Mouse (Mus musculus) hindbrain, postnatal 0 days (tissue): ENCODE measurements around the gene Jarid2. TPM values are rescaled to one million over a fixed set of nuclear protein-coding genes. Genes with fewer than 3 reads are reported as not detected.

Experiments used
- ATAC-seq: fragments of 200-750 bp; cut with Nextera tagmentation; 2 replicates; pipeline ENCODE4 v1.8.0; 2017; ENCODE audit warnings: mild to moderate bottlenecking, moderate TSS enrichment, moderate library complexity
- DNase-seq: peaks from one replicate; pipeline ENCODE4 v3.0.0-alpha.2; 2015; ENCODE audit warnings: low spot score
- H3K27ac ChIP-seq: fragments of 300-500 bp; sonication (generic); 2 replicates; pipeline ENCODE4 v1.5.1; 2014; ENCODE audit warnings: mild to moderate bottlenecking
- H3K27me3 ChIP-seq: fragments of 300-500 bp; sonication (generic); 2 replicates; pipeline ENCODE4 v1.6.1; 2014; ENCODE audit warnings: low read length, mixed read lengths; ENCODE audit not compliant: insufficient read depth
- H3K36me3 ChIP-seq: fragments of 300-500 bp; sonication (generic); 2 replicates; pipeline ENCODE4 v1.6.1; 2014; ENCODE audit warnings: low read length, mixed read lengths; ENCODE audit not compliant: insufficient read depth
- H3K4me1 ChIP-seq: fragments of 300-500 bp; sonication (generic); 2 replicates; pipeline ENCODE4 v1.6.1; 2014; ENCODE audit warnings: antibody characterized with exemption, low read length, mixed read lengths; ENCODE audit not compliant: insufficient read depth
- H3K4me2 ChIP-seq: fragments of 300-500 bp; sonication (generic); 2 replicates; pipeline ENCODE4 v1.6.1; 2014; ENCODE audit warnings: low read depth, mild to moderate bottlenecking, low read length, moderate library complexity, mixed read lengths
- H3K4me3 ChIP-seq: fragments of 300-500 bp; sonication (generic); 2 replicates; pipeline ENCODE4 v1.5.1; 2014; ENCODE audit warnings: low read length
- H3K9ac ChIP-seq: fragments of 300-500 bp; sonication (generic); replicated peaks from 2 replicates; pipeline ENCODE4 v1.6.1; 2014; ENCODE audit warnings: mild to moderate bottlenecking, low read length, moderate library complexity, mixed read lengths
- H3K9me3 ChIP-seq: fragments of 300-500 bp; sonication (generic); 2 replicates; pipeline ENCODE4 v1.6.1; 2016; ENCODE audit warnings: low read length, mixed read lengths
- CTCF ChIP-seq: IDR thresholded peaks from 2 replicates; pipeline ENCODE4 v1.5.1; 2016; ENCODE audit warnings: antibody characterized with exemption, control low read depth, low read depth
- WGBS: fragments of 180-500 bp; shearing (Covaris S2); extraction: QIAGEN DNeasy Blood & Tissue Kit; methylation state at CpG from one replicate; pipeline ENCODE4 v1.1.7; 2014; 5-methylcytosine and 5-hydroxymethylcytosine counted together
- polyA plus RNA-seq: library from polyadenylated mRNA; unstranded; fragments of >200 nt; fragmentation: Nextera tagmentation; extraction: Ambion mirVana; gene quantifications from 2 replicates; pipeline ENCODE4 v1.2.1, GENCODE M21; 2015
- total RNA-seq: library from RNA; depleted of rRNA; stranded (reverse); fragments of >200 nt; gene quantifications from 2 replicates; pipeline ENCODE4 v1.2.3, GENCODE M21; 2014

Gene Jarid2
- total and polyA plus RNA-seq, 2 experiments from 2014 or later: 19.3 to 21.6 TPM

DNA sequence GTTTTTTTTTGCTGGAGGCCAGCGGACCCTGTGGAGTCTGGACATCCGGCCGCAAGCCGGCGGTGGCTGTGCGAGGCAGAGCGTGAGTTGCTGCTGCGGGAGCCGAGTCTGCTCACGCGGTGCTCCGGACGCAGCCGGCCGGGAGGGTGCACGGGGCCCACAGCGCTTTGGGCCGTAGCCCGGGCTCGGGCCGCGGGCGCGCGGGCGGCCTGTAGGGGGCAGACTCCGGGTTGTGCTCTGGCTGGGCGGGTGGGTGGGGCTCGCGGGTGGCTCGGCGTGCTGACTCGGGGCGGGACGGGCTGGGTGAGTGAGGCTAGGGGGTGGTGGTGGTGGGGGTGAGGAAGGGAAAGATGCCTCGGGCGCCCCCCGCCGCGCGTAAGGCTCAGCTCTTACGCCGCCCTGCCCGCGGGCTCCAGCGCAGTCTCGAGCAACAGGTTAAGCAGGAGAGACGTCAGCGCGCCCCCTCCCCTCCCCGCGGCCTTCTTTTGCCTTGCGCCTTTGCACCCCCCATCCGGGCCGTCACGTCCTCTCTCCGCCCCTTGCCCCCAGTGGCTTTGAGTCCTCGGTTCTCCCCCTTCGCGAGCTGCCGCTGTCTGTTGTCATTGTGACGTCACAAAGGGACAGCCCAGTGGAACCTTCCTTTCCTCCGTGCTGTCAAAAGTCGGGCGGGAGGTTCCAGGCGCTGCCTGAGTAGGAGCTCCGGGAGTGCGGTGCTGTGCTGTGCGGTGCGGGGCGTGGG lies 4.3 kb downstream of the Jarid2 start:
- H3K36me3 ChIP-seq: no peaks in the 10 kb centered on the region
- no peaks in the 10 kb centered on the region for H3K9me3 ChIP-seq
- peak overlapping the region; percentile 74 for H3K27ac ChIP-seq
- H3K27me3 ChIP-seq: no peaks in the 10 kb centered on the region
- H3K4me1 ChIP-seq: peaks cover 11% of the 10 kb centered on the region; the same call in 1 of the 2 replicates
- peak; percentile 85 for DNase-seq
- H3K9ac ChIP-seq: peak overlapping the region; percentile 79
- H3K4me3 ChIP-seq: peak overlapping the region; percentile 49
- ATAC-seq: peak; percentile 41
- TF ChIP-seq CTCF: peak; percentile 22; the same call in 1 of the 2 replicates
- WGBS: under 1% methylated on average over 52 of the region's 71 CpGs
- peak overlapping the region; percentile 76 for H3K4me2 ChIP-seq

DNA sequence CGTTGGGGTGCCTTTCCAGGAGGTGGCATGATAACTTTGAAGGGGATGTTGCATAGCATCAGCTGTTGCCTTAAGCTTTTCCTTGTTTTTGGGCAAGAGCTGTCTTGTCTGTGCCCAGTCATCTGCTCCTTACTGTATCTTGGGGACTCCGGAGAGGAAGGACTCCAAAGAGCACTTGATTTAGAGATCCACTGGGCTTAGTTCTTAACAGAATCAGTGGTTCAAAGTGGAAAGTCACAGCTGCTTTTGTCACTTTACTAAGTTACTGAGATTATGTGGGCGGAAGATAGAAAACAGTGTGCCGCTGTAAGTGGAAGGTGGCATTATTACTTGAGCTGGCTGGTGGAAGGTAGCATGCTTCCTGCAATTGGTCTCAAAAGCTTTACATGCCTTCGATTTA lies 5.2 kb downstream of the Jarid2 start:
- Histone ChIP-seq H3K27me3 (no peaks in the 10 kb centered on the region), H3K4me1 (peaks cover 11% of the 10 kb centered on the region; the same call in 1 of the 2 replicates), H3K36me3 (no peaks in the 10 kb centered on the region), H3K9me3 (no peaks in the 10 kb centered on the region), H3K9ac (peak overlapping the region; percentile 79; the same call in 1 of the 2 replicates), H3K27ac (peak overlapping the region; percentile 74; the same call in 1 of the 2 replicates), H3K4me3 (peak overlapping the region; percentile 49), H3K4me2 (peak overlapping the region; percentile 76)
- ATAC-seq: no peak
- TF ChIP-seq CTCF: no peak
- WGBS: 46% methylated on average over 5 of the region's 5 CpGs
- DNase-seq: no peak

DNA sequence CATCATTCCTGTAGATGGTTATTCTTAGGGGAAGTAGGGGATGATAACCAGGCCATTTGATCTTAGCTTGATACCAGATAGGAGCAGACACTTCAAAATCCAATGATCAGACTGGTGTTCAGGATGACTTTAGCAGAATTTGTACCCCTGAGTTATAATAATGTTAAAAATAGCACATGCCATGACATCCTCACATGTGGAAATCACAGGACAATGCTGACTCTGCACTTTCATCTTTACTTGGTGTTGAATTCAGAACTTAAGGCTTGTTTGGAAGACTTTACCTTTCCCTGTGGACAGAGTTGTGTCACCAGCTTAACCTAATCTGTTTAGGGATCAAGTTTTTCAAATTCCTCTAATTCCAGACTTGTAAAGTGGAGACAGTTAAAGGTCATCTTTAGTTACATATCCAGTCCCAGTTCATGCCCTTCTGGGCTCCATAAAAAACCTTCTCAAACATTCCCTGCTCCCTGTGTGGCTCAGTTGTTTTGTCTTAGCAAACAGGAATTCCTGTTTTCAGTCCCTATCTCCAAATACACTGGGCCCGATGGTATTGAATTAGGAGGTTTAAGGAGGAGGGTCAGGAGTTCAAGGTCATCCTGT lies 5.9 kb downstream of the Jarid2 start:
- Histone ChIP-seq H3K4me1 (peaks cover 11% of the 10 kb centered on the region; the same call in 1 of the 2 replicates), H3K4me2 (peak overlapping the region; percentile 76), H3K27ac (no peak overlapping the region), H3K4me3 (peak overlapping the region; percentile 49), H3K36me3 (no peaks in the 10 kb centered on the region), H3K27me3 (no peaks in the 10 kb centered on the region), H3K9ac (no peak overlapping the region), H3K9me3 (no peaks in the 10 kb centered on the region)
- 79% methylated on average over 1 of the region's 1 CpGs for WGBS
- ATAC-seq: no peak
- no peak for TF ChIP-seq CTCF
- DNase-seq: no peak

DNA sequence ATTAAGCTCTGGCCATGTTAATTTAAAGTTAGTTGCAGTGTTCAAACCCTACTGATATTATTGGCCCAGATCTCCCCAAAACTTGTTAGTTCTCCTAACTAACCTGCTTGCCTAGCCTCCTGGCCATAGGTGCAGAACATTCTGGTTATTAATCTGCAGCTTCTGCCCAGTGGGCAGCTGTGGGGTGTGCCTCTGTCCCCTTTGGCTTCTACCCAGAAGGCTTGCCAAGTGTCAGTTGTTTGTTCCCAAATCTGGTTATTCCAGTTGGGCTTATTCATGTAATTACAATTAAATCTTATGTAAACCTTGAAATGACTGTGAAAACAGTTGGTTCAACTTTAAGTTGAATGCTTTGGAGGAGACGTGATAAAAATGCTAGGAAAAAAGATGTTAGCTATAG lies 8.0 kb downstream of the Jarid2 start:
- ATAC-seq (no peak), DNase-seq (no peak)
- no peaks in the 10 kb centered on the region for H3K9me3 ChIP-seq
- H3K27ac ChIP-seq: no peak overlapping the region
- H3K36me3 ChIP-seq: no peaks in the 10 kb centered on the region
- TF ChIP-seq CTCF: no peak
- H3K9ac ChIP-seq: no peak overlapping the region
- H3K27me3 ChIP-seq: no peaks in the 10 kb centered on the region
- WGBS: 59% methylated on average over 1 of the region's 1 CpGs
- H3K4me2 ChIP-seq: no peak overlapping the region
- H3K4me1 ChIP-seq: peaks cover 11% of the 10 kb centered on the region; the same call in 1 of the 2 replicates
- H3K4me3 ChIP-seq: no peak overlapping the region

DNA sequence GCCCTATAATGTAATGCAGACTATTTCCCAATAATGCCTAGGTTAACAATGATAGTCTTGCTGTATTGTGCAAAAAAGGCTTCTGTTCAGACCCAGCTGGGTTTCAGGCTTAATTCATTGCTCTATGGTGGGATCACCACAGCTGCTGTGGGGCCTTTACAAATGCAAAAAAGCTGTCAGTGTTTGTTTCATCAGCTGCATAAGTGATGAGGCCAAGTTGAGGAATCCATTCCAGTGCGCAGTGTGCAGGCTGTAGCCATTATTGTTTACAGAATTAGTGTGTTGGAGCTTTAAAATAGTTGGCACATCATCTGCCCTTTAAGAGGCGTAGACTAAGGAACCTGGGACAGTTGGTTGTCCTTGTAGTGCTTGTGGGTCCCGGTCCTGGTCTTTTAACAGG lies 22.5 kb downstream of the Jarid2 start:
- ATAC-seq (peak; percentile 86), DNase-seq (peak; percentile 72)
- WGBS: 25% methylated on average over 3 of the region's 3 CpGs
- TF ChIP-seq CTCF: no peak
- Histone ChIP-seq H3K9ac (no peak overlapping the region), H3K9me3 (no peaks in the 10 kb centered on the region), H3K27ac (0 out of 2 replicates have a peak overlapping the region, but pooled peaks have one; percentile 32), H3K27me3 (no peaks in the 10 kb centered on the region), H3K4me3 (no peak overlapping the region), H3K4me2 (no peak overlapping the region; the same call in 1 of the 2 replicates), H3K4me1 (peaks cover 14% of the 10 kb centered on the region), H3K36me3 (no peaks in the 10 kb centered on the region)

DNA sequence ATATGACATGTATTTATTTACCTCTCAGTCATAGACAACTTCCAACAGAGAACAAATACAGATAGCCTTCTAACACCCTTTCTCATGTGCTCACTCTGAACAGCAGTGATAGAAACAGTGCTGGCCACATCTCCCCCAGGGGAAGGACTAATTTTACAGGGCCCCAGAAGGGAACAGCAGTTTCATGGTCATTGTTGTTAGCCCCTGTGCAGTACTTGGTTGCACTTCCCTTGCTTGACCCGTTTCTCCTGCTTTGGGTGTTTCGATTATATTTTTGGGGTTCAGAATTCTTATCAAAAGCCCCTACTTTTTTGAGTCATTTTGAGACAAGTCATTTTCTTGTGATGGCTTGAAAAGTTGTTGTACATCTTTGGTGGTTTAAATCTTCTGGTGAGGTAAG lies 23.9 kb downstream of the Jarid2 start:
- Histone ChIP-seq H3K36me3 (no peaks in the 10 kb centered on the region), H3K9me3 (no peaks in the 10 kb centered on the region), H3K9ac (no peak overlapping the region), H3K27ac (no peak overlapping the region), H3K27me3 (no peaks in the 10 kb centered on the region), H3K4me1 (peaks cover 14% of the 10 kb centered on the region), H3K4me2 (no peak overlapping the region), H3K4me3 (no peak overlapping the region)
- no peak for TF ChIP-seq CTCF
- 82% methylated on average over 2 of the region's 2 CpGs for WGBS
- DNase-seq: no peak
- no peak for ATAC-seq

DNA sequence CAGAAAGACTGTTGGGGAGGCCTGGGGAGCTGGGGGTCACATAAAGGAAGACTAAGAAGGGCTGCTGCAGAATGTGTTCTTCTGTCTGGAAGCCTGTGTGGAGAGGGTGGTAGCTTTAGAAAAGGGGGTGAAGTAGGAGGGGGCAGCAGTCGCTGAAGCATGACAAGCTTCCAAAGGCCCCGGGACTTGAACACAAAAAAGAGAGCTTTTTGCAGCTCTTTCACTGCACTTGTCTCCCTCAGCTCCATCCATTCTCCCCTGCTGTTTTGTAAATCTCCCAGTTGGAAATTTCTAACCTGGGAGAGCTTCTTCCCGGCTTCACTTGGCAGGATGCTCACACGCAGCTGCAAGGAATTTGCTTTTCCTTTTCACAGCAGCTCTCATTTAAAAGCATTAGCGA lies 26.2 kb downstream of the Jarid2 start:
- H3K4me1 ChIP-seq: peaks cover 14% of the 10 kb centered on the region
- DNase-seq (peak; percentile 19), ATAC-seq (no peak)
- no peaks in the 10 kb centered on the region for H3K9me3 ChIP-seq
- no peak overlapping the region for H3K4me3 ChIP-seq
- H3K27ac ChIP-seq: peak overlapping the region; percentile 45; the same call in 1 of the 2 replicates
- 8% methylated on average over 5 of the region's 5 CpGs for WGBS
- no peaks in the 10 kb centered on the region for H3K36me3 ChIP-seq
- no peak for TF ChIP-seq CTCF
- H3K9ac ChIP-seq: no peak overlapping the region
- H3K4me2 ChIP-seq: peak overlapping the region; percentile 21; the same call in 1 of the 2 replicates
- no peaks in the 10 kb centered on the region for H3K27me3 ChIP-seq
